Mouse (Mus musculus): ENCODE measurements around the gene Cbx6. TPM values are rescaled to one million over a fixed set of nuclear protein-coding genes. Genes with fewer than 3 reads are reported as not detected.
"Not testable (repeated sequence)": the region's sequence is repeated elsewhere in the genome, so short reads cannot be mapped to it uniquely, and the experiment has no call there.

Gene Cbx6
- polyA plus RNA-seq, 1 experiment from 2014 or later: 18.9 TPM

DNA sequence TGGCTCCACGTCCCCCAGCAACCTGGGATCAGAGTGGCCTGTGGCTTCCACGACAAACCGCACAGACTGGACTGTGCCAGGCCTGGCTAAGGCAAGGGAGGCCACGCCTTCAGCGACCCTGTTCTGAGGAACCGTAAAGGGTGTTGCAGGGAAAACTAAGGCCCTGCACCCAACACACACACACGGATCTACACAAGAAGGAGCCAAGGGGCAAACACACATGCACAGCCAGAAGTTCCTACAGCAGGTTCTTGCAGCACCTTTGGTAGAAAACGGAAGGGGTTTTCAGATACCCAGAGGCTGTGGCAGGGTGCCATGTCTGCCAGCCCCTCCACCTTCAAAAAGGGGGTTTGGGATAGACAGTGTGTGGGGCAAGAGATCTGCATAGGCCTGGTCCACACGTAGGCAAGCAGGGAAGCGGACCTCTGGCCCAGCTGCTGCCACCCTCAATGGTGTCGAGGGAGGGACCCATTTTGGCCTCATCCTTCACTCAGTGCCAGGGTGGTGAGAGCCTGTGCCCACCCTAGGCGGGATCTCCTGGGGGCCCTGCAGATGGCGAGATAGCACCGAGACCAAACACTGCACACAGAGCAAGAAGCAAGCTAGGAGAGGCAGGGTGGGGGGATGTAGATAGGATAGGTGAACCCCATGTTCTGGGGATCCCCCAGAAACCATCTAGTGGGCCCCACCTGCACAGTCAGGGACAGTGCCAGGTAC, 7.3 kb downstream of the Cbx6 start:
- peaks cover 47% of the 10 kb centered on the region for H3K4me1 ChIP-seq
- DNase-seq (ENCODE audit: low spot score): no peak
- 87% methylated on average over 14 of the region's 14 CpGs for WGBS

DNA sequence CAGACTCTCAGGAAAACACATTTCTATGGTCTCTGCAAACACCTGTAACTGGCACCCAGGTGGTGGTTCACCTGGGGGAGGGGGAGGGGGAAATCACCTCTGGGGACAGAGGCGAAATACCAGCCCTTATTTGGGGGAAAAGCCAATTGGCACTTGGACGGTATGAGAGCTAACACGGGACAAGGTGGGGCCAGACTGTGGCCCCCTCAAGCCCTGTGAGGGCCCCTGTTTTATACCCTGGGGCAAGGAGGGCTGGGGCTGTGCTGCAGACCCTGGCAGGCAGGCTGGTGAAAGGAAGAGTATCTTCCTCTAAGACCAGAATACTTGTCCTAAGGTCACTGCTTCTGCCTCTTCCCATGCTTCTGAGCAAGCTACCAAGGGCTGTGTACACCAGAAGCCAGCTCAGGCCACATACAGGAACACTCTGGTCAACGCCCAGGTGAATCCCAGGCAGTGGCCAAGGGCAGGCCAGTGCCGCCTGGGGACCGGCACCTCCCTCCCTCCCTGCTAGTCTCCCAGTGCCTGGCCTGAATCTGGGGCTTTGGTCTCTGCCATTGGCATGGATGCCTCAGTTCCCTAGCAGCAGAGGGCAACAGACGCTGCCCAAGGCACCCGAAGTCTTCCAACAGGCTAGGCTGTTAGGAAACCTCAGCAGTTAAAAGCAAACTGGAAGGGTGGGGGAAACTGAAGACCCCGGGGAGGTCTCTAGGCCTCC, 8.1 kb downstream of the Cbx6 start:
- no peaks in the 10 kb centered on the region for H3K9me3 ChIP-seq
- 83% methylated on average over 9 of the region's 9 CpGs for WGBS
- H3K36me3 ChIP-seq: peaks cover 38% of the 10 kb centered on the region
- 0 out of 2 replicates have a peak, but pooled peaks cover 4% of the 10 kb centered on the region for H3K27me3 ChIP-seq (ENCODE audit: insufficient read depth, poor library complexity, severe bottlenecking)
- H3K4me3 ChIP-seq: no peak overlapping the region
- no peak for DNase-seq (ENCODE audit: low spot score)
- peaks cover 46% of the 10 kb centered on the region for H3K4me1 ChIP-seq
- H3K27ac ChIP-seq: no peak overlapping the region

More for the DNA sequence above, 7.3 kb downstream of the Cbx6 start:
- 0 out of 2 replicates have a peak, but pooled peaks cover 4% of the 10 kb centered on the region for H3K27me3 ChIP-seq (ENCODE audit: insufficient read depth, poor library complexity, severe bottlenecking)
- no peak overlapping the region for H3K27ac ChIP-seq
- no peaks in the 10 kb centered on the region for H3K9me3 ChIP-seq
- peaks cover 43% of the 10 kb centered on the region for H3K36me3 ChIP-seq
- H3K4me3 ChIP-seq: no peak overlapping the region

DNA sequence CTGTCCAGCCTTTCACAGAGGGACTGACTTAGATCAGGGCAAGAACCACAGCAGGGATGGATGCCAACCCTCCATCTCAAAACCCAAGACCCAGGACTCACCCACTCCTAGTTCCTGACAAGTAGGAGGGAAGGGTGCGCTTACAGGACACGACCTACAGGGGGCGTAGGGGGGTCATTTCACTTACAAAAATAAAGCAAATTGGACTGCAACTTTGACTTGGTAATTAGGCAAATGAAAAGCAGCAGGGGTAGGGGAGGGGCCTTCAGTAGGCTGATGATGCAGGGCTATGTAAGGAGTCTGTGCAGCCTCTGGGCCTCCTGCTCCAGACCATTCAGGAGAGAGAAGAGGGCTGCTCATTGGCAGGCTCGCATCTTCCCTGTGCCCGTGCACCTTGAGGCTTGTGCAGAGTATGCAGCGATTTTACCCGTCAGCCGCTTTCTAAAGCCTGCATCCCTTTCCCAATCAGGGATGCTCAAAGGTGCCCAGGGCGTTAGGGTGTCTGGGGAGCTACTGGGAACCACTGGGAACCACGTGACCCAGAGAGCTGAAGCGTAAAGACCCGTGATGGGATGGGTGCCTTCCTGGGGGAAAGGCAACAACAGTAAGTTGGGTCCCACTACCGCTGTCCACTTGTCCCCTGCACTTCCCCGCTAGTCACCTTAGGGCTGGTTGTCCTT, 9.2 kb downstream of the Cbx6 start:
- H3K4me3 ChIP-seq: no peak overlapping the region
- DNase-seq (ENCODE audit: low spot score): no peak
- H3K36me3 ChIP-seq: peaks cover 37% of the 10 kb centered on the region
- no peak overlapping the region for H3K27ac ChIP-seq
- 48% methylated on average over 14 of the region's 14 CpGs for WGBS
- 0 out of 2 replicates have a peak, but pooled peaks cover 4% of the 10 kb centered on the region for H3K27me3 ChIP-seq (ENCODE audit: insufficient read depth, poor library complexity, severe bottlenecking)
- peaks cover 46% of the 10 kb centered on the region for H3K4me1 ChIP-seq
- no peaks in the 10 kb centered on the region for H3K9me3 ChIP-seq

DNA sequence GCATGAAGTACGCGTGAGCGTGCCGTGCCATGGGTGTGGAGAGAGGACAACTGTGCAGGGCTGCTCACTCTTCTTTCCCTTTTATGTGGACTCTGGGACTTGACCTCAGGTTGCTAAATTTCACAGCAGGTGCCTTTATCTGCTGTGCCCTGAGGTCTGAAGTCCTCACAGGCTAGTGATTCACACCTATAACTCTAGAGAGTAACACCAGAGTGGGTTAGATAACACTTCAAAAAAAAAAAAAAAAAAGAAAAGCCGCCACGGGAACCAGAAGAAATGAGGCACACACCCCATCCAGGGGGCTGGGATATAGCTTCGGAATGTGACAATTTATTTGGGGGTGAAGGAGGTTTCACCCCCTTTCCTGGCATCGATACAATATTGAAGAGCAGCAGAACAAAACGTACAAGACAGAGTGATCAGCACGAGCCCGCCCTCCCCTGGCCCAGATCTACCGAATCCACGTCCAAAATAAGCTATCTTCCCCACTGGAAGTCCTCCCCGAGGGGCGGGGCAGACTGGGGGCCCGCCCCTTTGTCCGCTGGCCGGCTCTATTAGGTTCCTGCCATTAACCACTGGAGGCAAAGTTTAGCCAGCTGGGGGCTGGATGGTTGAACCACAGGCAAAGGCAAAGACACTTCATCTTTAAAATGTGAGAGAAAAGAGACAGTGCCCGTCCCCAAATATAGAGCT, 10.8 kb downstream of the Cbx6 start:
- no peak for DNase-seq (ENCODE audit: low spot score)

DNA sequence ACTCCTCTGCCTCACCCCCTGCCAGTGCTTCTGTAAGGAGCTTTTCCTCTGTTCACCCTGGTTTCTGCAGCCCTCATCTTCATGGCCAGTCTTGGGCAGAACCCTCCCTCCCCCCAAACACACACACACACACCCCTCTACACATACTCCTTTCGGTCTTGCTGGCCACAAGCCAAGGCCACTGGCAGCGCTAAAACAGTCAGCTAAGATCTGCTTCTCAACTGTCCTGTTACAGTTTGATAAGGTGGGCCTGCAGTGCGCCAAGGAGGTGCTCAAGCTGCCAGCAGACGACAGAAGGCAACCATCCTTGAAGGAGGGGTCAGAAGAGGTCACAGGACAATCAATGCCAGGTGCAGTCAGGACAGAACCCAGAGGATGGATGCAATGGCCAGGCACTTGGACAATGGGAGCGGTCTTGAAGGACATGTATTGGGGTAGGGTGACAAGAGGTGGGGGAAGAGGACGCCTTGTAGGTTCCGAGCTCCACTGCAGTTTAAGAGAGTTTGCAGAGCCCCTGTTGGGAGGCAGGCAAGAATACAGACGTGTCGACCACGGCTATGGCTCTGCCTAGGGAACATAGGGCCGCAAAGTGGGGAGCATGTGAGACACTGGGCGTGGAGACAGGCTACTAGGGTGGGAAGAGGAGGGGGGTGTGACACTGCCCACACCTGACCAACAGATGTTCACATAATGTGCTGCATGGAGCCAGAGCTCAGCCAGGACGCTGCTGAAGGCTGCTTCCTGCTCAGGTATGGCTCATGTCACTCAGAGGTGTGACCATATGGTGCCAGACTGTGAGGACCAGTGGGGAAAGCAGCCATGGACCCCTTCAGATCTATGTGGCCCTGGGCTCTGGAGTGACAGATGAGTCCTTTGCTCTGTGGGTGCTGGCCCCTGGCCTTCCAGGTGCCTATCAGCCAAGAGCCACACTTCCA, 12.0 kb downstream of the Cbx6 start:
- no peak for DNase-seq (ENCODE audit: low spot score)
- Histone ChIP-seq H3K4me1 (peaks cover 32% of the 10 kb centered on the region), H3K4me3 (no peak overlapping the region), H3K27ac (no peak overlapping the region), H3K27me3 (ENCODE audit: insufficient read depth, poor library complexity, severe bottlenecking) (0 out of 2 replicates have a peak, but pooled peaks cover 4% of the 10 kb centered on the region), H3K36me3 (peaks cover 24% of the 10 kb centered on the region), H3K9me3 (no peaks in the 10 kb centered on the region)
- WGBS: 55% methylated on average over 13 of the region's 13 CpGs

More for the DNA sequence above, 10.8 kb downstream of the Cbx6 start:
- Histone ChIP-seq H3K27me3 (ENCODE audit: insufficient read depth, poor library complexity, severe bottlenecking) (0 out of 2 replicates have a peak, but pooled peaks cover 4% of the 10 kb centered on the region), H3K4me3 (no peak overlapping the region), H3K9me3 (no peaks in the 10 kb centered on the region), H3K4me1 (peaks cover 42% of the 10 kb centered on the region), H3K27ac (no peak overlapping the region), H3K36me3 (peaks cover 36% of the 10 kb centered on the region)
- 57% methylated on average over 19 of the region's 19 CpGs for WGBS

DNA sequence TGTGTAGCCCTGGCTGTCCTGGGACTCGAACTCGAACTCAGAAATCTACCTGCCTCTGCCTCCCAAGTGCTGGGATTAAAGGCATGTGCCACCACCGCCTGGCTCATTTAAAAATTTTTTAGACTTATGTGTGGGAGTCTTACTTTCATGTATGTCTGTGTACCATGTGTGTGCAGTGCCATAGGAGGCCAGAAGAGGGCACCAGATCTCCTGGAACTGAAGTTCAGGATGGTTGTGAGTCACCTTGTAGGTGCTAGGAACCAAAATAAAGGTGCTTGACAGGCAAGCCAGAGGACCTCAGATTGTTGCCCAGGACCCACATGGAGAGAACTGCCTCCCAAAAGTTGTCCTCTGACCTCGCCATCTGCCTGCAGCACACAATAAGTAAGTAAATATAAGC, 16.2 kb downstream of the Cbx6 start:
- Histone ChIP-seq H3K4me3 (no peak overlapping the region), H3K36me3 (peaks cover 8% of the 10 kb centered on the region), H3K9me3 (no peaks in the 10 kb centered on the region), H3K4me1 (peaks cover 18% of the 10 kb centered on the region), H3K27ac (no peak overlapping the region), H3K27me3 (ENCODE audit: insufficient read depth, poor library complexity, severe bottlenecking) (peaks cover 25% of the 10 kb centered on the region)
- no peak for DNase-seq (ENCODE audit: low spot score)
- 78% methylated on average over 4 of the region's 4 CpGs for WGBS

DNA sequence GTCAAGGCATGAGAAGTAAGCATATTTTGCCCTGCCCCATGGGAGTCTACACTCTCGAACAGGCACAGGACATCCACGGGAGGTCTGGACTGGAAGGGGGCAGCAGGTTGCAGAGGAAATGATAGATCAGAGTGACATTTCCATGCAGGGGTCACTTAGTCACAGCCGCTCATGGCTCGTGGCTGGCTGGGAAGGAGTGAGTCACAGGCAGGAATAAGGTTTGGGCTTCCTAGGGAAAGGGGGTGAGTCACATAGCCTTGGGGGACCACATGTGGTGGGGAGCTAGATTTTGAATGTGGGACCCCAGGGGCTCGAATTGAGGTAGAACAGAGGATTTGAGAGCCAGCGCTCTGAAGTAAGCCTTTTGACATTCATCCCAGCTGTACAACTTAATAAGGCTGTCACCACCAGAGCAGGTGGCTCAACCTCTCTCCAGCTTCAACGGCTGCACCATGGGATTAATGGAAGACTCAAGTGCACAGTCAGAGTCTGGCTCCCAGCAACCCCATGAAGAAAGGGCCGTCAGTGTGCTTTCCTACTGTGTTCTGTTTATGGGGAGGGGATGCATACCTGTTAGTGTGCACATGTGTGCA, 20.7 kb downstream of the Cbx6 start:
- no peaks in the 10 kb centered on the region for H3K36me3 ChIP-seq
- H3K27ac ChIP-seq: no peak overlapping the region
- H3K27me3 ChIP-seq (ENCODE audit: insufficient read depth, poor library complexity, severe bottlenecking): peaks cover 59% of the 10 kb centered on the region
- H3K4me3 ChIP-seq: no peak overlapping the region
- WGBS: 43% methylated on average over 8 of the region's 8 CpGs
- peaks cover 6% of the 10 kb centered on the region; the same call in 1 of the 2 replicates for H3K4me1 ChIP-seq
- no peaks in the 10 kb centered on the region for H3K9me3 ChIP-seq
- no peak for DNase-seq (ENCODE audit: low spot score)

DNA sequence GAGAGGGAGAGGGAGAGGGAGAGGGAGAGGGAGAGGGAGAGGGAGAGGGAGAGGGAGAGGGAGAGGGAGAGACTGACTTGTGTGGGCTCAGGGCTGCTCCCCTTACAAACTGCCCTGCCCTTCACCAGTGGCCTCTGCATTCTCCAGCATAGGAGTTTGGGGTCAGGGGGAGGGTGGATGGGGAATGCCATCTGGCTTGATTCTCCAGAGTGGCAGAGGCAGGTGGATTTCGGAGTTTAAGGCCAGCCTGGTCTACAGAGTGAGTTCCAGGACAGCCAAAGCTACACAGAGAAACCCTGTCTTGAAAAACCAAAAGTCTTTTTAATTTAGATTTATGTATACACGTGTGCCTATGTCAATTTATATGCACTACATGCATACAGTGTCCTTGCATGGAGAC, 21.6 kb downstream of the Cbx6 start:
- not testable (repeated sequence) for H3K4me1 ChIP-seq; H3K9me3 ChIP-seq; H3K27ac ChIP-seq; DNase-seq (ENCODE audit: low spot score); H3K4me3 ChIP-seq; H3K36me3 ChIP-seq
- WGBS: 66% methylated on average over 2 of the region's 2 CpGs
- peaks cover 64% of the 10 kb centered on the region for H3K27me3 ChIP-seq (ENCODE audit: insufficient read depth, poor library complexity, severe bottlenecking)

- no peak overlapping the region for H3K4me3 ChIP-seq
- H3K36me3 ChIP-seq: no peaks in the 10 kb centered on the region
- no peaks in the 10 kb centered on the region for H3K9me3 ChIP-seq
- peaks cover 6% of the 10 kb centered on the region; the same call in 1 of the 2 replicates for H3K4me1 ChIP-seq
- DNase-seq (ENCODE audit: low spot score): no peak
- WGBS: 59% methylated on average over 4 of the region's 4 CpGs
- no peak overlapping the region for H3K27ac ChIP-seq
- peaks cover 81% of the 10 kb centered on the region for H3K27me3 ChIP-seq (ENCODE audit: insufficient read depth, poor library complexity, severe bottlenecking)
Measured at GRCm38 (mm10) chr15:79810997-79811396, 23.5 kb downstream of the Cbx6 start.

- Histone ChIP-seq H3K27me3 (ENCODE audit: insufficient read depth, poor library complexity, severe bottlenecking) (peaks cover 84% of the 10 kb centered on the region), H3K4me1 (peaks cover 8% of the 10 kb centered on the region), H3K9me3 (no peaks in the 10 kb centered on the region), H3K36me3 (no peaks in the 10 kb centered on the region), H3K4me3 (no peak overlapping the region), H3K27ac (no peak overlapping the region)
- WGBS: 56% methylated on average over 3 of the region's 3 CpGs
- DNase-seq (ENCODE audit: low spot score): no peak
Measured at GRCm38 (mm10) chr15:79810061-79810460, 24.4 kb downstream of the Cbx6 start.

- H3K4me1 ChIP-seq: peaks cover 19% of the 10 kb centered on the region
- H3K27ac ChIP-seq: no peak overlapping the region
- peaks cover 84% of the 10 kb centered on the region for H3K27me3 ChIP-seq (ENCODE audit: insufficient read depth, poor library complexity, severe bottlenecking)
- H3K4me3 ChIP-seq: no peak overlapping the region
- H3K36me3 ChIP-seq: no peaks in the 10 kb centered on the region
- no peak for DNase-seq (ENCODE audit: low spot score)
- no peaks in the 10 kb centered on the region for H3K9me3 ChIP-seq
- WGBS: 55% methylated on average over 5 of the region's 5 CpGs
Measured at GRCm38 (mm10) chr15:79808658-79809057, 25.8 kb downstream of the Cbx6 start.
